Mouse (Mus musculus) hindbrain, embryonic 12.5 days (tissue): ENCODE measurements around the gene Atr. TPM values are rescaled to one million over a fixed set of nuclear protein-coding genes. Genes with fewer than 3 reads are reported as not detected.
A peak's percentile ranks its signal among the peaks of the same experiment; 100 is the strongest.

Source experiments
- ATAC-seq: fragments of 200-750 bp; cut with Nextera tagmentation; 2 replicates; pipeline ENCODE4 v1.8.0; 2017; ENCODE audit warnings: moderate TSS enrichment; ENCODE audit not compliant: low FRiP score
- H3K27ac ChIP-seq: fragments of 300-500 bp; sonication (generic); 2 replicates; pipeline ENCODE4 v1.5.1; 2016; ENCODE audit warnings: mild to moderate bottlenecking
- H3K27me3 ChIP-seq: fragments of 300-500 bp; sonication (generic); 2 replicates; pipeline ENCODE4 v1.6.1; 2016; ENCODE audit warnings: mild to moderate bottlenecking
- H3K36me3 ChIP-seq: fragments of 300-500 bp; sonication (generic); 2 replicates; pipeline ENCODE4 v1.6.1; 2016; ENCODE audit warnings: mild to moderate bottlenecking
- H3K4me1 ChIP-seq: fragments of 300-500 bp; sonication (generic); 2 replicates; pipeline ENCODE4 v1.6.1; 2016
- H3K4me2 ChIP-seq: fragments of 300-500 bp; sonication (generic); replicated peaks from 2 replicates; pipeline ENCODE4 v1.6.1; 2016; ENCODE audit warnings: mild to moderate bottlenecking
- H3K4me3 ChIP-seq: fragments of 300-500 bp; sonication (generic); 2 replicates; pipeline ENCODE4 v1.5.1; 2016; ENCODE audit warnings: mild to moderate bottlenecking
- H3K9ac ChIP-seq: fragments of 300-500 bp; sonication (generic); 2 replicates; pipeline ENCODE4 v1.6.1; 2016; ENCODE audit warnings: mild to moderate bottlenecking, moderate library complexity
- H3K9me3 ChIP-seq: fragments of 300-500 bp; sonication (generic); replicated peaks from 2 replicates; pipeline ENCODE4 v1.6.1; 2016; ENCODE audit warnings: mild to moderate bottlenecking
- WGBS: fragments of 180-500 bp; shearing (Covaris S2); methylation state at CpG from one replicate; pipeline ENCODE4 v1.1.7; 2016; 5-methylcytosine and 5-hydroxymethylcytosine counted together
- polyA plus RNA-seq: library from polyadenylated mRNA; unstranded; fragments of >200 nt; fragmentation: Nextera tagmentation; extraction: Ambion mirVana; gene quantifications from 2 replicates; pipeline ENCODE4 v1.2.1, GENCODE M21; 2016

The Atr gene
- polyA plus RNA-seq, 1 experiment from 2014 or later = 26.0 TPM

- no peaks in the 10 kb centered on the region for H3K4me1 ChIP-seq
- no peaks in the 10 kb centered on the region for H3K36me3 ChIP-seq
- ATAC-seq = peak; percentile 92
- no peaks in the 10 kb centered on the region for H3K9me3 ChIP-seq
- WGBS = under 1% methylated on average over 46 of the region's 46 CpGs
- H3K27me3 ChIP-seq = peaks cover 25% of the 10 kb centered on the region
- no peak within 1 kb of the TSS for H3K27ac ChIP-seq
- peak within 1 kb of the TSS; percentile 62 for H3K9ac ChIP-seq
- H3K4me3 ChIP-seq = peak within 1 kb of the TSS; percentile 64
- peak within 1 kb of the TSS; percentile 95 for H3K4me2 ChIP-seq
Measured at GRCm38 (mm10) chr9:95844825-95845460, 12.5 kb upstream of the Atr start, which contains the start of gene Pls1. Pls1 (minus strand) TSS chr9:95845311.

GRCm38 (mm10) chr9:95845711-95846110 lies 11.7 kb upstream of the Atr start:
- H3K4me3 ChIP-seq = no peak overlapping the region
- H3K9ac ChIP-seq = no peak overlapping the region
- H3K4me1 ChIP-seq = no peaks in the 10 kb centered on the region
- no peak for ATAC-seq
- no peaks in the 10 kb centered on the region for H3K36me3 ChIP-seq
- H3K4me2 ChIP-seq = peak overlapping the region; percentile 95
- 70% methylated on average over 4 of the region's 4 CpGs for WGBS
- H3K27ac ChIP-seq = no peak overlapping the region
- no peaks in the 10 kb centered on the region for H3K9me3 ChIP-seq
- H3K27me3 ChIP-seq = peaks cover 25% of the 10 kb centered on the region

DNA sequence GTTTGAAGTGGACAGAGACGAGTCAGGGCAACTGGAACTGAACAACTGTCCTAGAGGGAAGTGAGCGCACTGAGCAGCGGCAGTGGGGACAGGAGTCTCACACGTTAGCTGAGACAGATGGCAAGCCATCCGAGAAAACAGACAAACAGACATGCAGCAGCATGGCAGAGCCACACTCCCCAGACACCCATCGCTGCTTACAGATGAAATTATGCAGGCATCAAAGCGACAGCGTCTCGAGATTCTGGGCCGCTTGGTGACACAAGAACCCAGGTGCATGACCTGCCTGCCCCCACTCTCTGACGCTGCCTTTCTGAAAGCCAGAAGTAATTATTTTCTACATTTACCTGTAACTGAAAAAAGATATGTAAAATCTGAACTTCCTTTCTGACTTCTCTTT lies 5.7 kb upstream of the Atr start:
- Histone ChIP-seq H3K4me2 (no peak overlapping the region), H3K27me3 (0 out of 2 replicates have a peak, but pooled peaks cover under 1% of the 10 kb centered on the region), H3K27ac (no peak overlapping the region), H3K9ac (no peak overlapping the region), H3K4me1 (no peaks in the 10 kb centered on the region), H3K4me3 (no peak overlapping the region), H3K9me3 (no peaks in the 10 kb centered on the region; the same call in 1 of the 2 replicates), H3K36me3 (no peaks in the 10 kb centered on the region)
- WGBS = 63% methylated on average over 11 of the region's 11 CpGs
- no peak for ATAC-seq

DNA sequence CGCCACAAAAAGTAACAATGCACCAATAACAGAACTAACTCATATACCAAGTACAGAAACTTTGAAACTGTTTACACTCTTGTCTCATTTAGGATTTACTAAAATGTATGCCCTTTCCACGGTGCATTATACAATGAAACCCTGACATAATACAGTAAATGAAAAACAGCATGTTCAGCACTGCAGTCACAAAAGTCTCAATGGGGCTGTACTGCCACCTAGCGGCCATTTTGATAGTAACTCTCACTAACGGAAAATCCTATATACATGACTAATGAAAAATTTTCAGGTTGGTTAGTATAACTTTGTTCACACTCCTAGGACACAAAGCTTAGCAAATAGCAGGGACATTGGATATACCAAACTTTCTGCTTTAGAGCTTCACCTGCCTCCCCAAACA lies 4.5 kb upstream of the Atr start:
- no peak overlapping the region for H3K27ac ChIP-seq
- H3K36me3 ChIP-seq = no peaks in the 10 kb centered on the region
- H3K4me2 ChIP-seq = no peak overlapping the region
- H3K9ac ChIP-seq = no peak overlapping the region
- H3K4me1 ChIP-seq = 0 out of 2 replicates have a peak, but pooled peaks cover 3% of the 10 kb centered on the region
- H3K4me3 ChIP-seq = no peak overlapping the region
- ATAC-seq = no peak
- WGBS = 29% methylated on average over 4 of the region's 4 CpGs
- H3K9me3 ChIP-seq = no peaks in the 10 kb centered on the region; the same call in 1 of the 2 replicates
- H3K27me3 ChIP-seq = no peaks in the 10 kb centered on the region

DNA sequence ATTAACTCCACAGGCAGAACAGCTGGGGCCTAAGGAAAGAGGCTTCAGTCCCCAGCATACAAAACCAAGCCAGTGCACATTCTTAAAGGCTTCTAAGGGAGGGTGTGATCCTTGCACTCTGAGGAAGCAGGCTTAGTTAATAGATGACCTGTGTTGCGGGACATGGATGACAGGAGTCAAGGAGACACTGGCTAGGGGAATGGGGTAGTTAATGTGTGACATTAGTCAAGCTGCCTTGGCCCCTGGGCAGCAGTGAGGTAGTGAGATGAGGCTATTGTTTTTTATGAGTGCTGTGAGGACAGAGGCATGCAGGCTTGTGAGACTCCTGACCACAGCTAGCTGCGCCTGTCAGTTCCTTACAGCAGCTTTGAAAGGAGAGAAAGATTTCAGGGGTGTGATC lies 2.5 kb upstream of the Atr start:
- H3K27ac ChIP-seq = no peak overlapping the region
- H3K4me1 ChIP-seq = peaks cover 5% of the 10 kb centered on the region; the same call in 1 of the 2 replicates
- WGBS = 59% methylated on average over 2 of the region's 2 CpGs
- H3K27me3 ChIP-seq = no peaks in the 10 kb centered on the region
- no peak overlapping the region for H3K4me3 ChIP-seq
- H3K36me3 ChIP-seq = no peaks in the 10 kb centered on the region
- H3K4me2 ChIP-seq = no peak overlapping the region
- no peak for ATAC-seq
- H3K9ac ChIP-seq = no peak overlapping the region
- no peaks in the 10 kb centered on the region; the same call in 1 of the 2 replicates for H3K9me3 ChIP-seq

- no peak overlapping the region for H3K4me2 ChIP-seq
- 87% methylated on average over 4 of the region's 4 CpGs for WGBS
- no peaks in the 10 kb centered on the region for H3K27me3 ChIP-seq
- no peak overlapping the region for H3K9ac ChIP-seq
- H3K4me3 ChIP-seq = no peak overlapping the region
- no peaks in the 10 kb centered on the region; the same call in 1 of the 2 replicates for H3K9me3 ChIP-seq
- H3K36me3 ChIP-seq = no peaks in the 10 kb centered on the region
- H3K4me1 ChIP-seq = peaks cover 5% of the 10 kb centered on the region; the same call in 1 of the 2 replicates
- no peak overlapping the region for H3K27ac ChIP-seq
- ATAC-seq = no peak
Measured at GRCm38 (mm10) chr9:95856004-95856403, 1.4 kb upstream of the Atr start.

DNA sequence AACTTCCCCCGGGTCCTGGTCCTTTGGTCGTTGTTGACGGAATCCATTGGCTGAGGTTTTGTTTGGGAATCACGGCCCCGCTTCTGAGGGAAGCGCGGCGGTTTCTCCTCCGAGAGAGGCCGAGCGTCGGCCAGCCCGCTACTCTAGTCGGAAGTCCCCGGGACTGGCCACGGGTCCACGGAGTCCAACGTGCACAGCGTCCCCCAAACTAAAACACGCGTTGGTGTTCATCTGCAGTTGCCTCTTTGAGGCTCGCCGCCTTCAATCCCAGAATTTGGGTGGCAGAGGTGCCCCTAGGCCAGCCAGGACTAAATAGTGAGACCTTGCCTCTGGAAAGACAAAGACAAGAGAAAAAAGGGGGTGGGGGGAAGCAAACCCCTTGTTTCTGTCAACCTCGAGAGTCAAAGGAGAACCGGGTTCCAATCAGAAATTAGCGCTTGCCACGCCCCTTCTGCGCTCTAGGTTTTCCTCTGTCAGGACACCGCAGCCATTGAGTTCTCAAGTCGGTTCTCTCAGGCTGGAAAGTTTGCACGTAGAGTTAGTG lies 702 bp downstream of the Atr start:
- Histone ChIP-seq H3K9ac (peak overlapping the region; percentile 79), H3K36me3 (no peaks in the 10 kb centered on the region), H3K27me3 (no peaks in the 10 kb centered on the region), H3K4me1 (peaks cover 5% of the 10 kb centered on the region; the same call in 1 of the 2 replicates), H3K4me2 (peak overlapping the region; percentile 91), H3K27ac (peak overlapping the region; percentile 78), H3K9me3 (no peaks in the 10 kb centered on the region; the same call in 1 of the 2 replicates), H3K4me3 (peak overlapping the region; percentile 95)
- WGBS = under 1% methylated on average over 31 of the region's 31 CpGs
- ATAC-seq = peak; percentile 63

- Histone ChIP-seq H3K27me3 (no peaks in the 10 kb centered on the region), H3K36me3 (peaks cover 20% of the 10 kb centered on the region), H3K27ac (no peak overlapping the region), H3K4me1 (no peaks in the 10 kb centered on the region), H3K4me3 (no peak overlapping the region), H3K4me2 (no peak overlapping the region), H3K9ac (no peak overlapping the region), H3K9me3 (no peaks in the 10 kb centered on the region)
- no peak for ATAC-seq
- 92% methylated on average over 5 of the region's 5 CpGs for WGBS
Measured at GRCm38 (mm10) chr9:95878246-95878645, 20.8 kb downstream of the Atr start.

DNA sequence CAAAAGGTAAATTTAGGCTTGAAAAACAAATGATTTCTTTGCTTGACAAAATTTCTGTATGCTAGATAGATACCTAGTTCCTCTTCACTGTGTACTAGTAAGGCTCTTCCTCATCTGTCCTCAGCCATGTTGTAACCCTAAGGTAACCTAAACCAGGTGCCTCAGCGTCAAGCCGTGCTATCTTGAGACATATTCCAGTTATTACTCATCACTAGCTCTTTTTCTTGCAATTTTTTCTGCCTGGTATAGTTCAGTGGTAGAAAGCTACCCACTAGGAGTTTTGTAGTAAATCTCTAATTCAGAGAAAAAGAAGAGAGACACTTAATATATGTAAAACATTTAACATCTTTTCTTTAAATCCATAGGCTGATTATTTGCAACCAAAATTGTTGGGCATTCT lies 25.4 kb downstream of the Atr start:
- H3K36me3 ChIP-seq = peaks cover 19% of the 10 kb centered on the region
- no peaks in the 10 kb centered on the region for H3K4me1 ChIP-seq
- no peaks in the 10 kb centered on the region for H3K27me3 ChIP-seq
- no peak overlapping the region for H3K4me3 ChIP-seq
- no peak for ATAC-seq
- no peak overlapping the region for H3K4me2 ChIP-seq
- no peaks in the 10 kb centered on the region for H3K9me3 ChIP-seq
- no peak overlapping the region for H3K27ac ChIP-seq
- H3K9ac ChIP-seq = no peak overlapping the region
- WGBS = 92% methylated on average over 2 of the region's 2 CpGs

- Histone ChIP-seq H3K4me1 (no peaks in the 10 kb centered on the region), H3K36me3 (peaks cover 31% of the 10 kb centered on the region), H3K27me3 (no peaks in the 10 kb centered on the region), H3K27ac (no peak overlapping the region), H3K9me3 (no peaks in the 10 kb centered on the region), H3K9ac (no peak overlapping the region), H3K4me3 (no peak overlapping the region), H3K4me2 (no peak overlapping the region)
- no peak for ATAC-seq
- 92% methylated on average over 5 of the region's 5 CpGs for WGBS
Measured at GRCm38 (mm10) chr9:95897392-95897791, 40.0 kb downstream of the Atr start.

- H3K4me2 ChIP-seq = no peak overlapping the region
- H3K4me3 ChIP-seq = no peak overlapping the region
- H3K27me3 ChIP-seq = no peaks in the 10 kb centered on the region
- H3K9me3 ChIP-seq = no peaks in the 10 kb centered on the region
- H3K36me3 ChIP-seq = peaks cover 20% of the 10 kb centered on the region
- no peak overlapping the region for H3K9ac ChIP-seq
- H3K27ac ChIP-seq = no peak overlapping the region
- no peak for ATAC-seq
- H3K4me1 ChIP-seq = no peaks in the 10 kb centered on the region
Measured at GRCm38 (mm10) chr9:95932855-95933254, 75.5 kb downstream of the Atr start.

- ATAC-seq = no peak
- H3K4me1 ChIP-seq = 0 out of 2 replicates have a peak, but pooled peaks cover 4% of the 10 kb centered on the region
- no peak overlapping the region for H3K27ac ChIP-seq
- H3K36me3 ChIP-seq = 0 out of 2 replicates have a peak, but pooled peaks cover 4% of the 10 kb centered on the region
- 82% methylated on average over 4 of the region's 4 CpGs for WGBS
- H3K4me2 ChIP-seq = peak overlapping the region; percentile 75; the same call in 1 of the 2 replicates
- H3K4me3 ChIP-seq = no peak overlapping the region
- H3K9ac ChIP-seq = no peak overlapping the region
- no peaks in the 10 kb centered on the region for H3K9me3 ChIP-seq
- H3K27me3 ChIP-seq = no peaks in the 10 kb centered on the region
Measured at GRCm38 (mm10) chr9:95953658-95954057, 96.3 kb downstream of the Atr start.

- Histone ChIP-seq H3K9me3 (no peaks in the 10 kb centered on the region), H3K4me1 (0 out of 2 replicates have a peak, but pooled peaks cover 4% of the 10 kb centered on the region), H3K36me3 (0 out of 2 replicates have a peak, but pooled peaks cover 3% of the 10 kb centered on the region), H3K4me2 (peak overlapping the region; percentile 75), H3K4me3 (peak overlapping the region; percentile 92), H3K9ac (peak overlapping the region; percentile 4; the same call in 1 of the 2 replicates), H3K27ac (no peak overlapping the region; the same call in 1 of the 2 replicates), H3K27me3 (no peaks in the 10 kb centered on the region)
- under 1% methylated on average over 7 of the region's 7 CpGs for WGBS
- ATAC-seq = peak; percentile 79
Measured at GRCm38 (mm10) chr9:95954226-95954584, 96.8 kb downstream of the Atr start.
